Mouse (Mus musculus) neutrophil, adult 5-6 weeks (primary cell): ENCODE data around the gene 3100002H09Rik. TPM values are rescaled to one million over a fixed set of nuclear protein-coding genes. Genes with fewer than 3 reads are reported as not detected.

Experiments used
- ATAC-seq: fragments of 151-379, 151-347 bp; 2 replicates; pipeline ENCODE4 v1.8.0; 2017; ENCODE audit warnings: mild to moderate bottlenecking, moderate TSS enrichment; ENCODE audit not compliant: insufficient number of reproducible peaks, poor library complexity, low FRiP score, severe bottlenecking; ENCODE audit errors: extremely low read depth
- total RNA-seq: library from RNA; stranded (forward); fragments of 200-1000 nt; gene quantifications from 2 replicates; pipeline ENCODE4 v1.2.3, GENCODE M21; 2017

The 3100002H09Rik gene
- total RNA-seq = not detected in 2 replicates

DNA sequence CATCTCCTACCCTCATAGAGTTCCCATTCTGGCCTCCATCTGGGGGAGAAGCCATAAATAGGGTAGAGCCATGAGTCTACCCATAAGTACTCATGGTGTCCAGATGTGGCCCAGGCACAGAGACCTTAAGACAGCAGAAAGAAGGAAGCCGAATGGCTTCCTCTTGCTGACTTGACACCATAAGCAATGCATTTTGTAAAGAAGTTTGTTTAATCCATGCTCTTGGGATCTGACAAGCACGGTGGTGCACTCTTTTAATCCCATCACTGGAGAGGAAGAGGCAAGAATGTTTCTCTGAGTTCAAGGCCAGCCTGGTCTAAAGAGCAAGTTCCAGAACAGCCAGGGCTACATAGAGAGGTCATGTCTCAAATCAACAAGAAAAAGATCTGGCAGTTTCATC lies at the start of gene 3100002H09Rik:
Gene 3100002H09Rik (minus strand): TSS at position 101 of the 400 bp plus-strand sequence.
- ATAC-seq = no peak

DNA sequence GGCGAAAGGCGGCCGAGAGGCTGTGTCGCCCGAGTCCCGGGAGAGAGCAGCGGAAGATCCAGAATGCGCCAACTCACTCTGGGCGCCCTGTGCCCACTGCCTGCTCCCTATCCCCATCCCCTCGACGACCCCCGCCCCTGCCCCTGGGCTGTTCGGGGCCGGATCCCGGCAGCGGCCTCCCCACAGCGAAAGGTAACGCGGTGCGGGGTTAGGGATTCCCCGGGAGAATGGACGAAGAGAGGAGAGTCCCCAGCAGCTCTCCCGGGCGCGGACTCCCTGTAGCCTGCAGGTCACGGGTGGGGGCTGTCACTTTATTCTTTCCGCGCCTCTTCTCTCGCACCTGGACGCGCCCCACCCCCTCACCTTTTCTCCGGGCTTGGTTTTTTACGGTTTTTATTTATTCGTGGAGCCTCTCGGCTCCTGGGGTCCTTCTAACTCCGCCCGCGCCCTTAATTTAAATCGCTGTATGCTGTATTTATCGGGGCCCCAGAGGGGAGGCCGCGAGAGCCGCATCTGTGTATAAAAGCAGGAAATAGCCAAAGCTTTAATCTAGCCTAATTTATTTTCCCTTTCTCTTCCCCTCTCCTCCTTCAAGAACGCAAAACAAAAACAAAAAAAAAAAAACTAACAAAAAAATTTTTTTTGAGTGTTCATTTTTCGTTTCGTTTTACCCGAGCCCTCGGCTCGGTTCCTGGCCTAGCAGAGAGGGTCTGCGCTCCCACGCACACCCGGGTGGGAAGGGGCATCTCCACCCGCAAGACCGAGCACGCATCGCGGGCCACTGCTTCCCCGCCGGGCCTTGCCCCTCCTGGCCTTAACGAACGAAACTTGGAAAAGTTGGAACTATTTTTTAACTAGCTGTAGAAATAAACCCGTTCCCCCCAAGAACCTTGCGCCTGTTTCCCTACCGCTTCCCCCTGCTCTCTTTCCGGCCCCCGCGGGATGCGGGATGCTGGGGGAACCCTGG lies 48.9 kb upstream of the 3100002H09Rik start:
- no peak for ATAC-seq

DNA sequence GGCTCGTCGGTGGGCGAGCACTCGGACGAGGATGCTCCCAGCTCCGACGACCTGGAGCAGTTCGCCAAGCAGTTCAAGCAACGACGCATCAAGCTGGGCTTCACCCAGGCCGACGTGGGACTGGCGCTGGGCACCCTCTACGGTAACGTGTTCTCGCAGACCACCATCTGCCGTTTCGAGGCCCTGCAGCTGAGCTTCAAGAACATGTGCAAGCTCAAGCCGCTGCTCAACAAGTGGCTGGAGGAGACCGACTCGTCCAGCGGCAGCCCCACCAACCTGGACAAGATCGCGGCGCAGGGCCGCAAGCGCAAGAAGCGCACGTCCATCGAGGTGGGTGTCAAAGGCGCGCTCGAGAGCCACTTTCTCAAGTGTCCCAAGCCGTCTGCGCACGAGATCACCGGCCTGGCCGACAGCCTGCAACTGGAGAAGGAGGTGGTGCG lies 47.8 kb upstream of the 3100002H09Rik start:
- ATAC-seq = no peak

DNA sequence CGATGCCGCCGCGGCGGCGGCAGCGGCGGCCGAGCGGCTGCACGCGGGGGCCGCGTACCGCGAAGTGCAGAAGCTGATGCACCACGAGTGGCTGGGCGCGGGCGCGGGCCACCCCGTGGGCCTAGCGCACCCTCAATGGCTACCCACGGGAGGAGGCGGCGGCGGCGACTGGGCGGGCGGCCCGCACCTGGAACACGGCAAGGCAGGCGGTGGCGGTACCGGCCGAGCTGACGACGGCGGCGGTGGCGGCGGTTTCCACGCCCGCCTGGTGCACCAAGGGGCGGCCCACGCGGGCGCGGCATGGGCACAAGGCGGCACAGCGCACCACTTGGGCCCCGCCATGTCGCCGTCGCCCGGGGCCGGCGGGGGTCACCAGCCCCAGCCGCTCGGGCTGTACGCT lies 47.2 kb upstream of the 3100002H09Rik start:
- no peak for ATAC-seq

DNA sequence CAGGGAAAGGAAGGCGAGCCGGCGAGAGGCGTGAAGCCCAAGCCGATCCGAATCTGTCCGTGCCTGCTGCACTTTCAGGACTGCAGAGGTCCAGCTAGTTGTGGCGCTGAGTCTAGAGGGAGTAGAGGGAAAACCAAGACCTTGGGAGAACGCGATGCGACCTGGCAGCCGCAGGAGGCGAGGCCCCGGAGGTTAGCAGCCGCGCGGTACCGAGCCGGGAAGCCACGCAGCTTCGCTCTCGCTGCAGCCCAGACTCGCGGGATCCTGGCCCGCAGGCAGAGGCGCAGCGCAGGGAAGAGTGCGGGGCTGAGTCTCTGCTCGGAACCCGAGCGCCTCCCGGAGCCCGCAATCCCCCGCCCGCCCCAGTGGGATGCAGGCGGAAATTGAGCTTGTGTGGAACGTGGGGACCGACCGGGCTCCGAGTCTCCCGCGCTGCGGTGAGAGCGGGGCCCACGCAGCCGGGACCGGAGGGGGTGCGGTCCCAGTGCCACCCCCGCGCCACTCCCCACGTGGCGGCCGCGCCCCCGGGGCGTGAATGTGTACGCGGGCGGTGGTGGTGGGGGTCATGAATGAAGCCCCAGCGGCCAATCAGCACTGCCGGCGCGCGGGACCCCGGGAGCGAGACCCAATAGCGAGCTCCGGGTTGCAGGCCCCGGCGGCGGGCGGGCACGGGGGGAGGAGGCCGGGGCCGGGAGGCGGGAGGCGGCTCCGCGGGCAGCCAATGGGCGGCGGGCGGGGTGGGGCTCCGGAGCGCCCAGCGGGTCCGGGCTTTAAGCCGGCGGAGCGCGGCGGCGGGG lies 46.4 kb upstream of the 3100002H09Rik start:
- no peak for ATAC-seq

DNA sequence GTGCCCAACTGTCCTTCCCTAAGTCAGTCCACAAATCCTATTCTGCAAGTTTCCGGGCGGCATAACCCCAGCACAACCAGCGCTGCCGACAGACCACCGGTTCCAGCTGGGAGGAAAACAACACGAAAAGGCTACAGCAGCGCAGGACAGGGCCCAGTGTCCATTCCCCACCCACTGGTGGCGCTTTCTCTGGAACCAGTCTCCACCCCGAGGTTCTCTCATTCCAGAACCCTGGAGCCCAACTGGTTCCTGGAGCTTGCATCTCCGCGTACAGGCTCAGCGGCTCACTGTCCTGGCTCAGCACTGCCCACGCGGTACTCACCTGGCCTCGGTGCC lies 45.9 kb upstream of the 3100002H09Rik start, which contains the start of gene Pou3f1:
Gene Pou3f1 (plus strand): TSS at position 290 of the 336 bp plus-strand sequence.
- no peak for ATAC-seq

DNA sequence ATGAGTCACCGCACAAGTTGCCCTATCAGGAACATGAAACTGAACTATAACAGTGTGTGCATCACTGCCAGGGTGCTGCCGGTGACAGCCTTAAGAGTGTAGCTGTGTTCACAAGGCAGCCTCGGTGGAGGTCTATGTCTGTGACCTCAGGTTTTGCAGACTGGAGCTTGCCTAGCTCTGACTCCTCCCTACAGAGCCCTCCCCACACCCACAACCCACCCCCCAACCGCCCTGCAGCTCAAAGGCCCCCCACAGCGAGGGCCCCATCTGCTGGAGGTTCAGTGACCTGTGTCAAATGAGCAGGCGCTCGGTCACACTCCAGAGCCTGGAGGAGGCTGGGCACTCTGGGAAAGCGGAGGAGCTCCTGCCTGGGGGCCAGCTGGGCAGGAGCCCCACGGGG lies 42.3 kb upstream of the 3100002H09Rik start:
- no peak for ATAC-seq

DNA sequence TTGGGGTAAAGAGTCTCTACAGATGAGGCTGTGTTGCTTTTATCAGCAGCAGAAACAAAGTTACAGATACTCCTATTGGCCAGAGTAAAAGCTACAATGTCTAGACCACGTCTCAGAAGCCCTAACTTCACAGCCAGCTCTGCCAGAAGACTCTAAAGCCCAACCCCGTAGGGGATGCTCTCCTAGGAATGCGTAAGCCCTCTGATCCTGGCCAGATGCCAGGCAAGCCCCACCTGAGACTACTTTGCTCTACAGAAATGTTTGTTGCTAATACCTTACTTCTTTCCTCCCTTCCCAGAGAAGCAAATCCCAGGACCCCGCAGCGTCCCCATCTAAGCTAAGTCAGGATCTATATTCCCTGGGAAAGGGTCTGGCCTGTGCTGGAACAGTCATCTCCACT lies 37.3 kb upstream of the 3100002H09Rik start:
- no peak for ATAC-seq

DNA sequence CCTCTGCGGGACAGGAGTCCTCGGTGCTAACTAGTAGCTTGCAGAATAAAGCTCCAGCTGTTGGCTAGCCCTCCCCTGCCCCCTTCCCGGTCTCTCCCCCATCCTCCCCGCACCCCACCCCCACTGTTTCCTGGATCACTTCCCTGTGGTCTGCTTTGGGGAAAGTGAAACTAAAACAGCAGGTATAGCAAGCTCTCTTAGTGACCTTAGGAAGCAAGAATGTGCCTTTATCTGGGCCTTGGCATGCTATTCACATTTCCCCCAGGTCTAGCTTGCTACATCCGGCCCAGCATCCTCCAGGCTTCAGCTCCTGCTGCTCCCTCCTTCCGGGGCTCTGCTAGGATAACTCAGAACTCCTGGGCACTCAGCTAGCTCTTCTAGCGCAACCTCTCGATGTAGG lies 36.0 kb upstream of the 3100002H09Rik start:
- no peak for ATAC-seq

DNA sequence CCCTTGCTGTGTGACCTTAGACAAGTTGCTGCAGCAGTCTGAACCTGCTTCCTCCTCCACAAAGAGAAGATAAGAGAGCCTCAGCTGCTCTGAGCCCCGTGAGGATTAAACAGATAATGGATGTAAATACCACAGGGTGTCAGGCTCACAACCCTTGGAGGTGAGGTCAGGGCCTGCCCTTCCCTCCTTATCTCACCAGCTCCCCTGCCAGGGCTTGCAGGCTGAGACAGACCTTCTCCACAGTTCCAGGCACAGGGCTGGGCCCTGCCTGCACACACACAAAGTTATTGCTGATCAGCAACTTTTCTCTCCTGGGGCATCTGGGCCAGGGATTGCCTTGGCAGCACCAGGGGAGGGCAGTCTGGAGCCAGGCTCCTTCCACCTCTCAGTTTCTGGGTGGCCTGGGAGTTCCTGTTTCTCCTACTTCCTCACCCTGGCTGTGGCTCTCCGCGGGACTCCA lies 34.4 kb upstream of the 3100002H09Rik start:
- no peak for ATAC-seq

DNA sequence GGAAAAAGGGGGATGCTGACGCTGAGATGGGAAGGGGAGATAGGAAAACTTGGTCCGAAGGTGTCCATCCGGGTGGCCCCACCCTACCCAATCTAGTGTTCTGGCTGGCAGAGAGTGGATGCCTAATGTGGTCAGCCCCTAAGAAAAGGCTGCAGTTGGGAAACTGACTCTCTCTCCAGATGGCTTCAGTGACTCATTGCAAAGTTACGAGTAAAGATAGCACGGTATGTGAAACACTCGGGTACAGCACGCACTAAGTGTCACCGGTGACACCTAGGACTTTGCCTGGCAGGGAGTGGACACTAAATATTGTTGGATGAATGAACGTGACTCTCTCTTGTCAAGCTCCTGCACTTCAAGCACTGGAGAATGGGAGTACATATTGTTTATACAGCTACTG lies 33.3 kb upstream of the 3100002H09Rik start:
- ATAC-seq = no peak

DNA sequence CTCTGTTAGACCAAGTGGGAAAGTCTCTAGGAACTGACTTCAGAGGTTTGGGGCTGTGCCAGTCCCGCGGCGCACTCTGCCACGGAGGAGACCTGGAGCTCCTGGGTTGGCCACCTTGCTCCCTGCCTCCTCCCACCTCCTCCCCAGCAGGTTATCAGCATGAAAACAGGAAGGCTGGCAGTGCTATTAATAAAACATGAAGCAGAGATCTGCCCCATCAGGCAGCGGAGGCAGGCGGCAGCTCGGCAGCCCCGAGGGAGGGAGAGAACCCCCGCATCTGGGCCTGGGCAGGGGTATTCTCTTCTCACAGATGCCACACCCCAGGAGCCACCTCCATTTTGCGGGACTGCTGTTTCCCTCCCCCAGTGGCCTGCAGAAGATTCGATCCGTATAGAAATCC lies 29.1 kb upstream of the 3100002H09Rik start:
- ATAC-seq = no peak

DNA sequence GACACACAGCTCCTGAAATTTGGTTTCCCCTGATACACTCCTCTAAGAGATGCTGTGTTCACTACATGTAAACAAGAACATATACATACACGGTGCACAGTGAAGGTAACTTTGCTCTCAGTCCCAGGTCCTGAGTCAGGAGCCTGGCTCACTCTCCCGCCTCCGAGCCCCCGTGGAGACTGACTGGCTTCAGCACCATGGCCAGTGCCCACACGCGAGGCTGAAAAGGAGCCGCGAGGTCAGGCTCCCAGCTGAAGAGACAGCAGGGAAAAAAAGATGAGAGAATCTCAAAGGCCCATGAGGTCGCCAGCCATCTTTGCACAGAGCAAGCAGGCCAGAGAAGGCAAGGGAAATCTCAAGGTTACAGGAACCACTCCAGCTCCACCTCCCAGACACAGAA lies 22.7 kb upstream of the 3100002H09Rik start:
- ATAC-seq = no peak

DNA sequence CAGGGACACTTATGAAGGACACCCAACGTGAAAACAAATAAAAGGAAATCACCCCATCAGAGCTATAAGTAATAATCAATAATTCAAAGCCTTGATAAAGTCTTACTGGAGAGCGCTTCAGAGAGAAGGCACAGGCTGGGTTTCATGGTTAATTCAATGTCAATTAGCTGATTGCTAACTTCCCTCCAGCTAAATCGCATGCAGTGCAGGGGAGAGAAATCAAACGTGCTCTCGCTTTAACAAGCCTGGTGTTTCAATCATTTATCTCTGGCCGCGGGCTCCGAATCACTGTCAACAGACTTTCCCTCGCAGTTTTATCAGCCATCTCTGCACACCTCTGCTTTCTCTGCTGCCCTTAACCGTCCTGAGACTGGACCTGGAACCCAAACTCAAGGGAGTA lies 22.3 kb upstream of the 3100002H09Rik start:
- ATAC-seq = no peak

DNA sequence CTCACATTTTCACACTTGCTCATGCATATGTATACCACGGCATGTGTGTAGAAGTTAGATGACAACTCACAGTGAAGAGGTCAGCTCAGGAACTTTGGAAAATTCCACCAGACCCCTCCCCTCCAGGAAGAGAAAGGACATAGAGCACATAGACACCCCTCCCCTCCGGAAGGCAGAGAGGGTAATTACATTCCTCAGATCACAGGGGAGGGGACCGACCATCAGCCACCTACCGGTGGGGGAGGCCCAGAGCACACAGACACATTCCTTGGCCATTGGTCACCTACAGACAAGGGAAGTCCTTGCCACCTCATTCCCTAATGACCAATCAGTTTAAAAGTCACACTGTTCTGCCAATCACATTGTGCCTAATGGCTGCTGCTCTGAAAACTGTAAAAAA lies 20.9 kb upstream of the 3100002H09Rik start:
- ATAC-seq = no peak

DNA sequence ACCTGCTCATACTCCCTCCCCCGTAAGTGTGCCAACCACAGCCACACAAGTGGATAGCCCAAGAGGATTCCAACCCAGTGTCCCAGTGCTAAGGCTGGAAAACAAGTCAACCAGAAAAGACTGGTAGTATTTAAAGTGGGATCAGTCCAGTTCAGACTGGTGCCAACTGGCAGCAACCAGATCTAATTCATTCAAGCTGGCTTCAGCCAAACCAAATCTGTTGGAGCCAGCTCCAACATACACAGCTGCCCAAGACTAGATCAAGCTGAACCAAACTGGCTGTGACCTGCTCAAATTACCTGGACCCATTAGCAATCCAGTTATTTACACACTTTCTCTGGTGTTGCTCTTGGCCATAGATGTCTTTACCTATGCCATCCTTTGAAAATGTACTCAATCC lies 16.2 kb upstream of the 3100002H09Rik start:
- ATAC-seq = no peak

DNA sequence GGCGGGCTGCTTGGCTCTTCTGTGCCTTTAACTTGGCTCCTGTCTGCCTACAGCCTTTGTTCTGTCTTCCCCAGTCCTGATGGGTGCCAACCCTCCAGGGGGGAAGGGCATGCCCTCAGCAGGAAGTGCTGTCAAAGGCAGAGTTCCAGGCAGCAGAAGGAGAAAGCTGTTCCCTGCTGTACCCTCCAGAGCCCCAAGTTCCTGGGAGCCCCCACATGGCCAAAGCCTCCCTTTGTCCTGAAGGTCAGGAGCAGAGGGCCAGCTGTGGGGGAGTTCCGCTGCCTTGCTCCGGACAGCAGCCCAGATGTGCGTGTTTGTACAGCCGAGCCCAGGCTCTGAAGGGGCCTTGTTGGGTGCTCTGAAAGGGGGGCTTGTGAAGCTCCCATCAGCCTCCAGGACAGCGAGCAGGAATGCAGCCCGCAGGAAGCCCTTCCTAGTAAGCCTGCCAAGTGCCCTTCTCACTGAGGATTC lies 13.5 kb upstream of the 3100002H09Rik start:
- no peak for ATAC-seq

DNA sequence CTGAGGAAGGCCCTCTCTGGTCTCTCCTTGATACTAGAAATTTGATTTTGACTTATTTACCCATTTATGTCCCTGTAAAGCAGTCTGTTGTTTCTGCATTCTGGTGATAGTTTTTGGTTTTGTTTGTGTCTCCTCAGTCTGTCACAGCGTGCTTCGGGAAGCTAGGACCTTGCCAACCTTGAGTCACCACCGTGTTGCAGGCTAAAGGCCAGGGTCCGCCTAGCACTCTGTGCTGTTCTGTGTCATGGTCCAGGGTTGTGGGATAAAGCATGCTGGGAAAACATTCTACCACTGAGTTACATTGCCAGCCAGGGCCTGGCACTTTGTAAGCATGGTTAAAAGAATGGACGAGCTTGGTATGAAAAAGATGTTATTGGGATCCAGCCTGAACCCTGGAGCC lies 12.0 kb upstream of the 3100002H09Rik start:
- ATAC-seq = no peak

DNA sequence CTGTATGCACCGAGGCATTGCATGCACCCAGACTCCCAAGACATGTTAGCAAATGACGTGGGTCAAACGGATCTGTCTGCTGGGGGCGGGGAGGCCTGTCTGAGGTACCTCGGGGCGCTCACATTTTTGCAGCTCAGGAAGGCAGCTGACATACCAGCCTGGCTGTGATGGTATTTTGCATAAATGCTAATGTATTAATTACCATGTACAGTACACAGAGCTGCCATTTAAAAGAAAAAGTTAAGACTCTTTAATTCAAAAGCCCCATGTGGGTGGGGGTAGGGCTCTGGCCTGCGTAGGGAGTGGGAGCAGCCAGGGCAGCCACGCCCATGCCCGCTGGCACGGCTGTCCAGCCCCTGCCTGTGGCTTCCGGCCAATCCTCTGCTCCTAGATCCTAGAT lies 10.8 kb upstream of the 3100002H09Rik start:
- no peak for ATAC-seq

DNA sequence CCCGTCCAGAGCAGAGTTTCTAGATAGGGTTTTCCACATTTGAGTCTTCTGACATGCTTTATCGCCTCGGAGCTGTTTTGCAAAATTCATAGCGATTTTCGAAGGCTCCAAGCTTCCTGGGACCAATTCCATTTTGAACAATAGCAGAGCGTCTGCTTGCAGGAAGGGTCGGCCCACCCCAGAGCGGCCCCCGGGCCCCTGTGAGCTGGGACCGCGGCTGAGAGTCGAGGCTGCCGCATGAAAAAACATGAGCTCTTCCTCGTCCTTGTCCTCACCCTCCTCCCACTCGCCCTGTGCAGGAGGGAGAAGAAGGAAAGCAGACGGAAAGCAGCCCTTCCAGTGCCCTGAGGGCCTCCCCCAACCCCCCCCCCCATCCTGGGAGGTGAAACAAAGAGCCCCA lies 8.0 kb upstream of the 3100002H09Rik start:
- no peak for ATAC-seq
